Mouse (Mus musculus) CH12.LX (cell line): Measurements from ENCODE around the gene Wdr91. TPM values are rescaled to one million over a fixed set of nuclear protein-coding genes. Genes with fewer than 3 reads are reported as not detected.
A peak's percentile ranks its signal among the peaks of the same experiment; 100 is the strongest.

ENCODE experiments used
- DNase-seq: peaks from one replicate; pipeline ENCODE4 v3.0.0-alpha.2; 2013; ENCODE audit errors: extremely low read depth
- H3K27ac ChIP-seq: 2 replicates; pipeline ENCODE4 v1.5.1; 2012; ENCODE audit warnings: low read depth, mild to moderate bottlenecking, control low read depth, moderate library complexity; ENCODE audit not compliant: insufficient read depth
- H3K27me3 ChIP-seq: replicated peaks from 2 replicates; pipeline ENCODE3; 2012; ENCODE audit warnings: inconsistent platforms
- H3K36me3 ChIP-seq, 2 experiments: replicated peaks in 1 of 2; 2 replicates each; pipeline versions ENCODE3 to v1.6.1; 2012; ENCODE audit warnings: inconsistent platforms in 1 of 2, low read length in 1 of 2, mild to moderate bottlenecking in 1 of 2, mixed read lengths in 1 of 2, moderate library complexity in 1 of 2; ENCODE audit not compliant: control insufficient read depth in 1 of 2, insufficient read depth in 1 of 2
- H3K4me1 ChIP-seq, 2 experiments: 2 replicates each; pipeline ENCODE4 v1.6.1; 2012; ENCODE audit warnings: inconsistent platforms in 1 of 2, moderate library complexity in 1 of 2; ENCODE audit not compliant: insufficient read depth in 2 of 2, control insufficient read depth in 1 of 2
- H3K4me2 ChIP-seq: 2 replicates; pipeline ENCODE4 v1.6.1; 2012; ENCODE audit warnings: low read depth, mild to moderate bottlenecking, control low read depth; ENCODE audit not compliant: poor library complexity, insufficient read depth, severe bottlenecking
- H3K4me3 ChIP-seq, 3 experiments: fragments of 150-350 bp in 1 of 3; sonication (generic) in 1 of 3; replicated peaks in 1 of 3; 2 replicates each; pipeline versions ENCODE3 to v1.5.1; 2011 to 2012; ENCODE audit warnings: low read depth in 2 of 3, low read length in 2 of 3, mild to moderate bottlenecking in 2 of 3, moderate library complexity in 2 of 3, control low read depth in 1 of 3, improper control_type of control experiment in 1 of 3, inconsistent platforms in 1 of 3, mixed read lengths in 1 of 3; ENCODE audit not compliant: poor library complexity in 1 of 3
- H3K79me2 ChIP-seq: replicated peaks from 2 replicates; pipeline ENCODE4 v1.6.1; 2012; ENCODE audit warnings: mild to moderate bottlenecking, moderate library complexity; ENCODE audit not compliant: control insufficient read depth, poor library complexity, insufficient read depth, severe bottlenecking; ENCODE audit errors: extremely low read depth
- H3K9ac ChIP-seq: 2 replicates; pipeline ENCODE4 v1.6.1; 2012; ENCODE audit warnings: low read depth, mild to moderate bottlenecking, control low read depth, moderate library complexity; ENCODE audit not compliant: insufficient read depth
- H3K9me3 ChIP-seq: replicated peaks from 2 replicates; pipeline ENCODE3; 2012; ENCODE audit warnings: low read length, inconsistent platforms, mixed read lengths
- BHLHE40 ChIP-seq: IDR thresholded peaks from 2 replicates; pipeline ENCODE4 v1.6.1; 2011; ENCODE audit warnings: mild to moderate bottlenecking, low read depth, low read length, improper control_type of control experiment
- CHD1 ChIP-seq: IDR thresholded peaks from 2 replicates; pipeline ENCODE4 v1.6.1; 2012; ENCODE audit warnings: low read depth, low read length, improper control_type of control experiment, inconsistent platforms
- CHD2 ChIP-seq: IDR thresholded peaks from 2 replicates; pipeline ENCODE4 v1.6.1; 2011; ENCODE audit warnings: low read length, improper control_type of control experiment
- E2F4 ChIP-seq: IDR thresholded peaks from 2 replicates; pipeline ENCODE4 v1.6.1; 2011; ENCODE audit warnings: low read depth, low read length, improper control_type of control experiment; ENCODE audit not compliant: insufficient replicate concordance
- EP300 ChIP-seq: IDR thresholded peaks from 2 replicates; pipeline ENCODE4 v1.6.1; 2011; ENCODE audit warnings: low read length, improper control_type of control experiment
- ETS1 ChIP-seq: conservative IDR thresholded peaks from 2 replicates; pipeline ENCODE4 v1.6.1; 2012; ENCODE audit warnings: low read depth, mild to moderate bottlenecking, inconsistent platforms, low read length, improper control_type of control experiment, moderate library complexity
- IRF4 ChIP-seq: IDR thresholded peaks from 2 replicates; pipeline ENCODE4 v1.6.1; 2014; ENCODE audit warnings: low read depth, mild to moderate bottlenecking, inconsistent platforms, low read length, improper control_type of control experiment
- JUND ChIP-seq: conservative IDR thresholded peaks from 2 replicates; pipeline ENCODE4 v1.6.1; 2011; ENCODE audit warnings: low read depth, low read length, improper control_type of control experiment
- KAT2A ChIP-seq: IDR thresholded peaks from 2 replicates; pipeline ENCODE4 v1.6.1; 2012; ENCODE audit warnings: low read length, improper control_type of control experiment, inconsistent platforms; ENCODE audit not compliant: insufficient replicate concordance
- MAZ ChIP-seq: IDR thresholded peaks from 2 replicates; pipeline ENCODE4 v1.6.1; 2012; ENCODE audit warnings: low read depth, mild to moderate bottlenecking, inconsistent platforms, low read length, improper control_type of control experiment, moderate library complexity
- MEF2A ChIP-seq: IDR thresholded peaks from 2 replicates; pipeline ENCODE4 v1.6.1; 2014; ENCODE audit warnings: low read depth, mild to moderate bottlenecking, inconsistent platforms, low read length, improper control_type of control experiment, borderline replicate concordance
- NELFE ChIP-seq: IDR thresholded peaks from 2 replicates; pipeline ENCODE4 v1.6.1; 2011; ENCODE audit warnings: low read depth, low read length, improper control_type of control experiment
- NRF1 ChIP-seq: IDR thresholded peaks from 2 replicates; pipeline ENCODE4 v1.6.1; 2014; ENCODE audit warnings: low read depth, mild to moderate bottlenecking, inconsistent platforms, low read length, improper control_type of control experiment, moderate library complexity
- POLR2A ChIP-seq: IDR thresholded peaks from 2 replicates; pipeline ENCODE4 v1.6.1; 2011; ENCODE audit warnings: low read depth, mild to moderate bottlenecking, improper control_type of control experiment, low read length
- RAD21 ChIP-seq: IDR thresholded peaks from 2 replicates; pipeline ENCODE4 v1.6.1; 2011; ENCODE audit warnings: low read depth, mild to moderate bottlenecking, low read length, improper control_type of control experiment, moderate library complexity
- RCOR1 ChIP-seq: conservative IDR thresholded peaks from 2 replicates; pipeline ENCODE4 v1.6.1; 2012; ENCODE audit warnings: low read depth, mild to moderate bottlenecking, inconsistent platforms, low read length, improper control_type of control experiment
- SIN3A ChIP-seq: IDR thresholded peaks from 2 replicates; pipeline ENCODE4 v1.6.1; 2012; ENCODE audit warnings: low read length, improper control_type of control experiment, inconsistent platforms
- SMC3 ChIP-seq: IDR thresholded peaks from 2 replicates; pipeline ENCODE4 v1.6.1; 2011; ENCODE audit warnings: low read depth, low read length, improper control_type of control experiment
- TBP ChIP-seq: conservative IDR thresholded peaks from 2 replicates; pipeline ENCODE4 v1.6.1; 2011; ENCODE audit warnings: low read depth, low read length, improper control_type of control experiment
- UBTF ChIP-seq: IDR thresholded peaks from 2 replicates; pipeline ENCODE4 v1.6.1; 2012; ENCODE audit warnings: low read depth, mild to moderate bottlenecking, inconsistent platforms, low read length, improper control_type of control experiment, moderate library complexity
- USF1 ChIP-seq: IDR thresholded peaks from 2 replicates; pipeline ENCODE4 v1.6.1; 2014; ENCODE audit warnings: low read depth, mild to moderate bottlenecking, inconsistent platforms, low read length, improper control_type of control experiment
- USF2 ChIP-seq: conservative IDR thresholded peaks from 2 replicates; pipeline ENCODE4 v1.6.1; 2011; ENCODE audit warnings: low read depth, low read length, improper control_type of control experiment
- dilution Hi-C: fragments of 300-500 bp; cut with MboI; formaldehyde crosslinking; loops from 2 replicates; pipeline ENCODE4 v1.14.3; 2020; ENCODE audit warnings: low sequenced_read_pairs; ENCODE audit not compliant: extremely low pct_unique_long_range_greater_than_20kb, extremely low pct_ligation_motif_present
- in situ Hi-C: fragments of 300-500 bp; cut with MboI; formaldehyde crosslinking; loops from 3 replicates; pipeline ENCODE4 v1.14.3; 2019; ENCODE audit warnings: low sequenced_read_pairs, low pct_ligation_motif_present, low pct_unique_long_range_greater_than_20kb, mixed read lengths
- polyA plus RNA-seq: library from polyadenylated mRNA; unstranded; fragments of >175 nt; gene quantifications from 2 replicates; pipeline ENCODE4 v1.2.1, GENCODE M21; 2012; ENCODE audit warnings: low read depth; ENCODE audit not compliant: insufficient read length
- total RNA-seq, 2 experiments: library from RNA; depleted of rRNA; stranded (reverse); fragments of 300-350 nt in 1 of 2; fragments of >200 nt in 1 of 2; gene quantifications; 2 replicates each; pipeline ENCODE4 v1.2.3; 2012 to 2014

Wdr91 gene
- total and polyA plus RNA-seq, 3 experiments: 10.6 to 26.5 (median 19.2) TPM

GRCm38 (mm10) chr6:34903441-34903840 is 7.2 kb downstream of the Wdr91 start:
- no peaks in the 10 kb centered on the region for H3K27me3 ChIP-seq
- H3K4me2 ChIP-seq: no peak overlapping the region
- DNase-seq: no peak
- H3K9ac ChIP-seq: no peak overlapping the region
- H3K27ac ChIP-seq: no peak overlapping the region
- peaks cover 10 to 41% of the 10 kb centered on the region in 2 experiments for H3K4me1 ChIP-seq
- dilution Hi-C loops: no loop called here
- no peaks in the 10 kb centered on the region for H3K79me2 ChIP-seq
- peaks cover 45 to 91% of the 10 kb centered on the region in 2 experiments for H3K36me3 ChIP-seq
- no peaks in the 10 kb centered on the region for H3K9me3 ChIP-seq
- H3K4me3 ChIP-seq: no peak overlapping the region
- TF ChIP-seq CHD1: no peak
- TF ChIP-seq KAT2A: no peak
- TF ChIP-seq EP300: no peak
- TF ChIP-seq RCOR1: no peak
- no peak for TF ChIP-seq CHD2
- TF ChIP-seq UBTF: no peak
- TF ChIP-seq POLR2A: no peak
- TF ChIP-seq NRF1: no peak
- in situ Hi-C loops: no loop called here

DNA sequence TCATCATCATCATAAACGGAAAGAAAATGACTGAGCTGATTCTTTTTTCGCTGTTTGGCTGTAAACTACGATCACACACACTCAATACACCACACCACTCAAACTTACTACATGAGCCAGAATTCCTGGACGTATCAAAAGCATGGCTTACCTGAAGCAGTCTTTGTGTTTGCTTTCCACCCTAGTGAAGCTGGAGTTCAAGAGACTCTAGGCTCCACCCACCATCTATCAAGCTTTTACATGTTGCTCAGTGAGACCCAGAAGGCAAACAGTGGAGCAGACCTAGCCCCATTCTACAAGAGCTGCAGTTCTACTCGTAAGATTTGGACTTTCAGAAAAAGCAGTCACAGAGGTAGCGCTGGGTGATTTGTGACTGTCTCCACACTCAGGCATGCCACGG is 8.1 kb downstream of the Wdr91 start:
- Histone ChIP-seq H3K4me2 (peak overlapping the region; percentile 34), H3K4me3 (no peak overlapping the region)

GRCm38 (mm10) chr6:34901911-34902444 is 8.7 kb downstream of the Wdr91 start:
- Histone ChIP-seq H3K9ac (peak overlapping the region; percentile 12; the same call in 1 of the 2 replicates), H3K4me2 (peak overlapping the region; percentile 34), H3K36me3 (peaks cover 43 to 93% of the 10 kb centered on the region in 2 experiments), H3K4me1 (peaks cover 10 to 31% of the 10 kb centered on the region in 2 experiments), H3K27me3 (no peaks in the 10 kb centered on the region), H3K27ac (peak overlapping the region; percentile 49), H3K9me3 (no peaks in the 10 kb centered on the region), H3K79me2 (no peaks in the 10 kb centered on the region), H3K4me3 (peak overlapping the region in 1 of 3 experiments; percentile 16)
- in situ Hi-C loops (no loop called here), dilution Hi-C loops (no loop called here)
- peak; percentile 68 for DNase-seq
- TF ChIP-seq KAT2A (no peak), USF2 (no peak), SIN3A (peak; percentile 42; the same call in 1 of the 2 replicates), JUND (no peak), ETS1 (no peak; the same call in 1 of the 2 replicates), POLR2A (no peak), EP300 (no peak; the same call in 1 of the 2 replicates), SMC3 (no peak), RAD21 (no peak), NELFE (no peak), CHD2 (no peak), RCOR1 (no peak), E2F4 (no peak), IRF4 (0 out of 2 replicates have a peak, but pooled peaks have one; percentile 34), USF1 (no peak), UBTF (0 out of 2 replicates have a peak, but pooled peaks have one; percentile 37), TBP (0 out of 2 replicates have a peak, but pooled peaks have one; percentile 43), NRF1 (no peak), BHLHE40 (no peak; the same call in 1 of the 2 replicates), MAZ (no peak), MEF2A (peak; percentile 67; the same call in 1 of the 2 replicates)

More for the DNA sequence above, 8.1 kb downstream of the Wdr91 start:
- H3K36me3 ChIP-seq: peaks cover 45 to 93% of the 10 kb centered on the region in 2 experiments
- in situ Hi-C loops (no loop called here), dilution Hi-C loops (no loop called here)
- TF ChIP-seq CHD2: no peak
- TF ChIP-seq CHD1: no peak
- no peaks in the 10 kb centered on the region for H3K9me3 ChIP-seq
- H3K4me1 ChIP-seq: peaks cover 10 to 34% of the 10 kb centered on the region in 2 experiments
- H3K9ac ChIP-seq: peak overlapping the region; percentile 12; the same call in 1 of the 2 replicates
- H3K27me3 ChIP-seq: no peaks in the 10 kb centered on the region
- DNase-seq: peak; percentile 31
- H3K79me2 ChIP-seq: no peaks in the 10 kb centered on the region
- peak overlapping the region; percentile 49 for H3K27ac ChIP-seq
